Mouse (Mus musculus): ENCODE measurements around the gene Bmp2. TPM values are rescaled to one million over a fixed set of nuclear protein-coding genes. Genes with fewer than 3 reads are reported as not detected.

The Bmp2 gene
- total and polyA plus RNA-seq, 3 experiments = 0.05 TPM; not detected in 2

GRCm38 (mm10) chr2:133516331-133517046, 35.5 kb upstream of the Bmp2 start:
- no peak for ATAC-seq (ENCODE audit: extremely low read depth, insufficient number of reproducible peaks, low FRiP score, poor library complexity, severe bottlenecking)

GRCm38 (mm10) chr2:133517867-133518266, 34.1 kb upstream of the Bmp2 start:
- Histone ChIP-seq H3K36me3 (replicated peaks) (no peaks in the 10 kb centered on the region), H3K27me3 (ENCODE audit: insufficient read depth, low read length) (no peaks in the 10 kb centered on the region), H3K4me3 (ENCODE audit: low read depth, low read length) (no peak overlapping the region), H3K4me1 (ENCODE audit: insufficient read depth, low read depth, low read length) (no peaks in the 10 kb centered on the region), H3K9me3 (replicated peaks) (peaks cover 32% of the 10 kb centered on the region)
- no peak for ATAC-seq (ENCODE audit: extremely low read depth, insufficient number of reproducible peaks, low FRiP score, poor library complexity, severe bottlenecking)
- no peak for TF ChIP-seq CTCF (IDR thresholded peaks at IDR 0.05; ENCODE audit: low read depth, low read length)
- no peak for TF ChIP-seq GATA2 (IDR thresholded peaks at IDR 0.05; ENCODE audit: borderline replicate concordance, low read depth, low read length)
- no peak for TF ChIP-seq GATA1 (IDR thresholded peaks at IDR 0.05; ENCODE audit: borderline replicate concordance, low read length)
- DNase-seq (ENCODE audit: low spot score) = no peak

More at GRCm38 (mm10) chr2:133516331-133517046, 35.5 kb upstream of the Bmp2 start:
- Histone ChIP-seq H3K27me3 (ENCODE audit: insufficient read depth, low read length) (no peaks in the 10 kb centered on the region), H3K36me3 (replicated peaks) (no peaks in the 10 kb centered on the region), H3K4me3 (ENCODE audit: low read depth, low read length) (no peak overlapping the region), H3K4me1 (ENCODE audit: insufficient read depth, low read depth, low read length) (no peaks in the 10 kb centered on the region), H3K9me3 (replicated peaks) (peaks cover 35% of the 10 kb centered on the region)
- no peak for DNase-seq (ENCODE audit: low spot score)
- no peak for TF ChIP-seq GATA1 (IDR thresholded peaks at IDR 0.05; ENCODE audit: borderline replicate concordance, low read length)
- TF ChIP-seq CTCF (IDR thresholded peaks at IDR 0.05; ENCODE audit: low read depth, low read length) = no peak
- TF ChIP-seq POLR2AphosphoS5 (IDR thresholded peaks at IDR 0.05; ENCODE audit: insufficient replicate concordance, low read depth, low read length) = no peak
- no peak for TF ChIP-seq TAL1 (conservative IDR thresholded peaks at IDR 0.05; ENCODE audit: low read depth, low read length)
- no peak for TF ChIP-seq GATA2 (IDR thresholded peaks at IDR 0.05; ENCODE audit: borderline replicate concordance, low read depth, low read length)

GRCm38 (mm10) chr2:133521193-133521592, 30.8 kb upstream of the Bmp2 start:
- TF ChIP-seq GATA2 (IDR thresholded peaks at IDR 0.05; ENCODE audit: borderline replicate concordance, low read depth, low read length) (no peak), POLR2AphosphoS5 (IDR thresholded peaks at IDR 0.05; ENCODE audit: insufficient replicate concordance, low read depth, low read length) (no peak), TAL1 (conservative IDR thresholded peaks at IDR 0.05; ENCODE audit: low read depth, low read length) (no peak), CTCF (IDR thresholded peaks at IDR 0.05; ENCODE audit: low read depth, low read length) (no peak), GATA1 (IDR thresholded peaks at IDR 0.05; ENCODE audit: borderline replicate concordance, low read length) (no peak)
- no peak for ATAC-seq (ENCODE audit: extremely low read depth, insufficient number of reproducible peaks, low FRiP score, poor library complexity, severe bottlenecking)

GRCm38 (mm10) chr2:133522121-133522520, 29.8 kb upstream of the Bmp2 start:
- Histone ChIP-seq H3K4me1 (ENCODE audit: insufficient read depth, low read depth, low read length) (no peaks in the 10 kb centered on the region), H3K27me3 (ENCODE audit: insufficient read depth, low read length) (no peaks in the 10 kb centered on the region), H3K9me3 (replicated peaks) (peaks cover 25% of the 10 kb centered on the region), H3K4me3 (ENCODE audit: low read depth, low read length) (no peak overlapping the region), H3K36me3 (replicated peaks) (no peaks in the 10 kb centered on the region)
- DNase-seq (ENCODE audit: low spot score) (no peak), ATAC-seq (ENCODE audit: extremely low read depth, insufficient number of reproducible peaks, low FRiP score, poor library complexity, severe bottlenecking) (no peak)
- TF ChIP-seq CTCF (IDR thresholded peaks at IDR 0.05; ENCODE audit: low read depth, low read length) (no peak), GATA2 (IDR thresholded peaks at IDR 0.05; ENCODE audit: borderline replicate concordance, low read depth, low read length) (no peak), GATA1 (IDR thresholded peaks at IDR 0.05; ENCODE audit: borderline replicate concordance, low read length) (no peak), TAL1 (conservative IDR thresholded peaks at IDR 0.05; ENCODE audit: low read depth, low read length) (no peak), POLR2AphosphoS5 (IDR thresholded peaks at IDR 0.05; ENCODE audit: insufficient replicate concordance, low read depth, low read length) (no peak)

More at GRCm38 (mm10) chr2:133521193-133521592, 30.8 kb upstream of the Bmp2 start:
- Histone ChIP-seq H3K36me3 (replicated peaks) (no peaks in the 10 kb centered on the region), H3K27me3 (ENCODE audit: insufficient read depth, low read length) (no peaks in the 10 kb centered on the region), H3K4me3 (ENCODE audit: low read depth, low read length) (no peak overlapping the region), H3K4me1 (ENCODE audit: insufficient read depth, low read depth, low read length) (no peaks in the 10 kb centered on the region), H3K9me3 (replicated peaks) (peaks cover 26% of the 10 kb centered on the region)
- no peak for DNase-seq (ENCODE audit: low spot score)

GRCm38 (mm10) chr2:133525621-133526181, 26.3 kb upstream of the Bmp2 start:
- no peak for ATAC-seq (ENCODE audit: extremely low read depth, insufficient number of reproducible peaks, low FRiP score, poor library complexity, severe bottlenecking)
- Histone ChIP-seq H3K4me3 (ENCODE audit: low read depth, low read length) (no peak overlapping the region), H3K4me1 (ENCODE audit: insufficient read depth, low read depth, low read length) (no peaks in the 10 kb centered on the region), H3K36me3 (replicated peaks) (no peaks in the 10 kb centered on the region), H3K27me3 (ENCODE audit: insufficient read depth, low read length) (no peaks in the 10 kb centered on the region), H3K9me3 (replicated peaks) (peaks cover 24% of the 10 kb centered on the region)
- no peak for DNase-seq (ENCODE audit: low spot score)
- no peak for TF ChIP-seq GATA1 (IDR thresholded peaks at IDR 0.05; ENCODE audit: borderline replicate concordance, low read length)
- no peak for TF ChIP-seq CTCF (IDR thresholded peaks at IDR 0.05; ENCODE audit: low read depth, low read length)
- no peak for TF ChIP-seq GATA2 (IDR thresholded peaks at IDR 0.05; ENCODE audit: borderline replicate concordance, low read depth, low read length)
- TF ChIP-seq TAL1 (conservative IDR thresholded peaks at IDR 0.05; ENCODE audit: low read depth, low read length) = no peak
- no peak for TF ChIP-seq POLR2AphosphoS5 (IDR thresholded peaks at IDR 0.05; ENCODE audit: insufficient replicate concordance, low read depth, low read length)

GRCm38 (mm10) chr2:133529396-133529795, 22.6 kb upstream of the Bmp2 start:
- no peaks in the 10 kb centered on the region for H3K36me3 ChIP-seq (replicated peaks)
- H3K9me3 ChIP-seq (replicated peaks) = peaks cover 29% of the 10 kb centered on the region
- no peak overlapping the region for H3K4me3 ChIP-seq (ENCODE audit: low read depth, low read length)
- ATAC-seq (ENCODE audit: extremely low read depth, insufficient number of reproducible peaks, low FRiP score, poor library complexity, severe bottlenecking) (no peak), DNase-seq (ENCODE audit: low spot score) (no peak)
- H3K27me3 ChIP-seq (ENCODE audit: insufficient read depth, low read length) = no peaks in the 10 kb centered on the region
- H3K4me1 ChIP-seq (ENCODE audit: insufficient read depth, low read depth, low read length) = no peaks in the 10 kb centered on the region
- no peak for TF ChIP-seq GATA1 (IDR thresholded peaks at IDR 0.05; ENCODE audit: borderline replicate concordance, low read length)
- TF ChIP-seq GATA2 (IDR thresholded peaks at IDR 0.05; ENCODE audit: borderline replicate concordance, low read depth, low read length) = no peak
- no peak for TF ChIP-seq CTCF (IDR thresholded peaks at IDR 0.05; ENCODE audit: low read depth, low read length)
- no peak for TF ChIP-seq POLR2AphosphoS5 (IDR thresholded peaks at IDR 0.05; ENCODE audit: insufficient replicate concordance, low read depth, low read length)
- TF ChIP-seq TAL1 (conservative IDR thresholded peaks at IDR 0.05; ENCODE audit: low read depth, low read length) = no peak

All from G1E (cell line).